8 mouse cellular contexts compared by ENCODE assay signal in the genomic region with DNA sequence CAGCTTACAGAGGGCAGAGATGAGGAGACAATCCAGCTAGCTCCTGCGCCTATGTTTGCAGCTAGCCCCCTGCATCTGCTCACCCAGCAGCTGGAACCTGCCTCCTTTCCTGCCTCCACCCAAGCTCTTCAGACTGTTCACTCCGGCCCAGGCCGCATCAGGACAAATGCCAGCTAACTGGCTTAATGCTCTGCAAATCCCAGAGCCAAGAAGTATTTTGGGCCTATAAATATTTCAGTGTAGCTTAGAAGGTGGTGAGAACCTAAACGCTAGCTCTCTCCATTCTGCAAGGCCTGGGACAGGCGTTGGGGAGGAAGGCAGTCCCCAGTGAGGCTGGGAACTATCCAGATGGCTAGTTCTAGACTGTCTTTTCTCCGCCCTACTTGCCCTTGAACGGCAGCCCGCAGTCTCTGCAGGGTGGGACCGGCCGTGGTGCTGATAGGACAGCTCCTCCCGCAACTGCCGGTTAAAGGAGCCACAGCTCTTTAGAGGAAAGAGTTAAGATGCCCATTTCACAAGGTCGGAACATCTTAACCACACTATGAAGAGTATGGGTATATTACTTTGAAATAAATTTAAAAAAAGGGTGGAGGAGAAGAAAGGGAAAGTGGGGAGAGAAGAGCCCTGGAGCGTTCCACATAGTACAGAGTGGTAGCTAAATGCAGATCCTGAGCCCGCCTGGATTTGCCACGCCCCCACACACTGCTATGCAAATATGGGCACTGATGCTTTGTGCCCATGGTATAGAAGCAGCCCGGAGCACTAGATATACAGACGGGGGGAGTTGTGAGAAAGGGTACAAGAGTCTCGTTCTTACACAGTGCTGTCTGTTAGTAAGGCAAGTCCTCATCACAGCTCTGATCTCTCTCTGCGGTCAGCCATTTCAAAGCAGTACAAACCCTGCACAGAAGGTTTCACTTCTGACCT. TPM values are rescaled to one million over a fixed set of nuclear protein-coding genes. Genes with fewer than 3 reads are reported as not detected.
DNase-seq lines count a peak whose midpoint lies in the region; ATAC-seq and TF ChIP-seq lines count a peak whose summit lies in the region.

No protein-coding gene starts in this region.

- TF ChIP-seq CTCF in hindbrain, postnatal 0 days (IDR thresholded peaks at IDR 0.05; ENCODE audit: low read depth) = no peak

- H3K9me3 ChIP-seq in hindbrain, postnatal 0 days (ENCODE audit: low read length) = no peaks in the 10 kb centered on the region
- H3K9me3 ChIP-seq in limb, embryonic 12.5 days = no peaks in the 10 kb centered on the region
- H3K9me3 ChIP-seq in midbrain, embryonic 16.5 days (replicated peaks; ENCODE audit: control insufficient read depth, low read length, poor library complexity, severe bottlenecking) = no peaks in the 10 kb centered on the region
- H3K9me3 ChIP-seq in stomach, embryonic 15.5 days = no peaks in the 10 kb centered on the region

- DNase-seq in layer of hippocampus, adult 11-12 months (ENCODE audit: low spot score) = peak; percentile 43
- no peak for DNase-seq in layer of hippocampus, postnatal 36 days
- DNase-seq in gastrocnemius, postnatal 25 days = peak; percentile 59
- DNase-seq in hindbrain, postnatal 0 days (ENCODE audit: low spot score) = peak; percentile 78

- H3K27ac ChIP-seq in hindbrain, postnatal 0 days = peak overlapping the region; percentile 72
- no peak overlapping the region for H3K27ac ChIP-seq in limb, embryonic 12.5 days
- H3K27ac ChIP-seq in midbrain, embryonic 16.5 days (ENCODE audit: low read length) = no peak overlapping the region
- no peak overlapping the region for H3K27ac ChIP-seq in stomach, embryonic 15.5 days

- WGBS in hindbrain, postnatal 0 days = 15% methylated on average over 20 of the region's 20 CpGs
- WGBS in limb, embryonic 12.5 days = 17% methylated on average over 20 of the region's 20 CpGs
- WGBS in midbrain, embryonic 16.5 days = 14% methylated on average over 20 of the region's 20 CpGs
- 17% methylated on average over 20 of the region's 20 CpGs for WGBS in stomach, embryonic 15.5 days

- H3K9ac ChIP-seq in hindbrain, postnatal 0 days (replicated peaks; ENCODE audit: low read length) = 0 out of 2 replicates have a peak overlapping the region, but pooled peaks have one; percentile 17
- no peak overlapping the region for H3K9ac ChIP-seq in limb, embryonic 12.5 days (replicated peaks)
- no peak overlapping the region for H3K9ac ChIP-seq in midbrain, embryonic 16.5 days (ENCODE audit: low read depth, low read length)
- H3K9ac ChIP-seq in stomach, embryonic 15.5 days = no peak overlapping the region

- no peaks in the 10 kb centered on the region for H3K27me3 ChIP-seq in hindbrain, postnatal 0 days (ENCODE audit: insufficient read depth, low read length)
- no peaks in the 10 kb centered on the region for H3K27me3 ChIP-seq in limb, embryonic 12.5 days
- no peaks in the 10 kb centered on the region for H3K27me3 ChIP-seq in midbrain, embryonic 16.5 days (ENCODE audit: control insufficient read depth, insufficient read depth, low read depth, low read length)
- H3K27me3 ChIP-seq in stomach, embryonic 15.5 days (replicated peaks) = no peaks in the 10 kb centered on the region

- ATAC-seq in common myeloid progenitor, adult 5-6 weeks (replicated peaks; ENCODE audit: low read depth, poor library complexity, severe bottlenecking) = peak; percentile 79
- ATAC-seq in hindbrain, postnatal 0 days = peak; percentile 78
- ATAC-seq in limb, embryonic 12.5 days (ENCODE audit: insufficient number of reproducible peaks, insufficient read depth, low FRiP score, low TSS enrichment, low read depth) = no peak
- ATAC-seq in midbrain, embryonic 16.5 days = peak; percentile 52; the same call in 1 of the 2 replicates
- peak; percentile 60; the same call in 1 of the 2 replicates for ATAC-seq in stomach, embryonic 15.5 days (ENCODE audit: insufficient read depth, low FRiP score, low read depth)

- peaks cover 13% of the 10 kb centered on the region; the same call in 1 of the 2 replicates for H3K4me1 ChIP-seq in hindbrain, postnatal 0 days (ENCODE audit: insufficient read depth, low read length)
- peaks cover 13% of the 10 kb centered on the region for H3K4me1 ChIP-seq in limb, embryonic 12.5 days (replicated peaks)
- peaks cover 6% of the 10 kb centered on the region for H3K4me1 ChIP-seq in midbrain, embryonic 16.5 days (ENCODE audit: control insufficient read depth, insufficient read depth, low read length)
- peaks cover 6% of the 10 kb centered on the region; the same call in 1 of the 2 replicates for H3K4me1 ChIP-seq in stomach, embryonic 15.5 days

- peak overlapping the region; percentile 34 for H3K4me2 ChIP-seq in hindbrain, postnatal 0 days (ENCODE audit: low read depth, low read length)
- H3K4me2 ChIP-seq in limb, embryonic 12.5 days = peak overlapping the region; percentile 27
- H3K4me2 ChIP-seq in midbrain, embryonic 16.5 days (ENCODE audit: low read length) = no peak overlapping the region; the same call in 1 of the 2 replicates
- H3K4me2 ChIP-seq in stomach, embryonic 15.5 days = no peak overlapping the region

- no peak overlapping the region for H3K4me3 ChIP-seq in hindbrain, postnatal 0 days (ENCODE audit: low read length)
- no peak overlapping the region for H3K4me3 ChIP-seq in limb, embryonic 12.5 days (replicated peaks)
- no peak overlapping the region for H3K4me3 ChIP-seq in midbrain, embryonic 16.5 days (ENCODE audit: low read depth, low read length)
- no peak overlapping the region for H3K4me3 ChIP-seq in stomach, embryonic 15.5 days (replicated peaks)

- H3K36me3 ChIP-seq in hindbrain, postnatal 0 days (ENCODE audit: insufficient read depth, low read length) = no peaks in the 10 kb centered on the region
- no peaks in the 10 kb centered on the region for H3K36me3 ChIP-seq in limb, embryonic 12.5 days
- no peaks in the 10 kb centered on the region for H3K36me3 ChIP-seq in midbrain, embryonic 16.5 days (ENCODE audit: control insufficient read depth, insufficient read depth, low read length)
- no peaks in the 10 kb centered on the region for H3K36me3 ChIP-seq in stomach, embryonic 15.5 days

RNA-seq across cellular contexts. Expression of a gene that starts 8.9 kb away (rescaled TPM):
- total RNA-seq in layer of hippocampus, postnatal 36 days (2021) = 10 to 100 TPM; 64.6 to 75.1 TPM
- 6.2 and 7.7 TPM in 2 replicates for total RNA-seq in common myeloid progenitor, adult 5-6 weeks (2017)
- 10 to 100 TPM in 1 of 2 experiments, 1 to 10 TPM in 1; 7.9 to 11.1 TPM for total RNA-seq in gastrocnemius, postnatal 25 days (2021)
- total RNA-seq in hindbrain, postnatal 0 days (2014; rRNA removed) = 90.0 and 106 TPM in 2 replicates
- polyA plus RNA-seq in hindbrain, postnatal 0 days (2015; fragmentation: Nextera tagmentation; extraction: Ambion mirVana) = 38.6 and 39.9 TPM in 2 replicates
- 15.4 and 17.1 TPM in 2 replicates for polyA plus RNA-seq in limb, embryonic 12.5 days (2016; fragmentation: Nextera tagmentation; extraction: Ambion mirVana)
- polyA plus RNA-seq in midbrain, embryonic 16.5 days (2015; fragmentation: Nextera tagmentation; extraction: Ambion mirVana) = 53.9 and 57.1 TPM in 2 replicates
- polyA plus RNA-seq in stomach, embryonic 15.5 days (2015; fragmentation: Nextera tagmentation; extraction: Ambion mirVana) = 11.0 and 14.5 TPM in 2 replicates

Comparison
In these comparisons a context has a peak if more than half of its experiments do, and no peak if none do; other contexts are left out.
1. DNase-seq: peak in layer of hippocampus, adult 11-12 months (single experiment), gastrocnemius, postnatal 25 days (single experiment) and hindbrain, postnatal 0 days (single experiment); none in layer of hippocampus, postnatal 36 days (0 of 2).
2. H3K4me2 ChIP-seq: peak in hindbrain, postnatal 0 days (single experiment) and limb, embryonic 12.5 days (single experiment); none in midbrain, embryonic 16.5 days (single experiment) and stomach, embryonic 15.5 days (single experiment).